Mouse (Mus musculus) ES-E14 (cell line): Measurements from ENCODE around the gene Gm17662. TPM values are rescaled to one million over a fixed set of nuclear protein-coding genes. Genes with fewer than 3 reads are reported as not detected.

Source experiments
- DNase-seq: peaks from one replicate; pipeline ENCODE4 v3.0.0-alpha.2; 2013; ENCODE audit warnings: low read depth, low spot score
- H3K27ac ChIP-seq: 2 replicates; pipeline ENCODE4 v1.5.1; 2012; ENCODE audit warnings: low read depth, mild to moderate bottlenecking, low read length, moderate library complexity, mixed read lengths; ENCODE audit not compliant: poor library complexity, insufficient read depth, severe bottlenecking
- H3K36me3 ChIP-seq: 2 replicates; pipeline ENCODE4 v1.6.1; 2012; ENCODE audit warnings: mild to moderate bottlenecking, low read length, moderate library complexity, mixed read lengths; ENCODE audit not compliant: control insufficient read depth, poor library complexity, insufficient read depth, severe bottlenecking
- H3K4me1 ChIP-seq, 2 experiments: fragments of 150-350 bp in 1 of 2; sonication (generic) in 1 of 2; 2 replicates each; pipeline ENCODE4 v1.6.1; 2012; ENCODE audit warnings: low read length in 2 of 2, mild to moderate bottlenecking in 1 of 2, mixed read lengths in 1 of 2; ENCODE audit not compliant: control insufficient read depth in 2 of 2, insufficient read depth in 2 of 2, poor library complexity in 1 of 2
- H3K4me3 ChIP-seq, 2 experiments: fragments of 150-350 bp in 1 of 2; sonication (generic) in 1 of 2; 2 replicates each; pipeline ENCODE4 v1.5.1; 2012; ENCODE audit warnings: low read length in 2 of 2, low read depth in 1 of 2, mild to moderate bottlenecking in 1 of 2, mixed read lengths in 1 of 2; ENCODE audit not compliant: insufficient read depth in 1 of 2, poor library complexity in 1 of 2, severe bottlenecking in 1 of 2
- H3K9ac ChIP-seq: 2 replicates; pipeline ENCODE4 v1.6.1; 2012; ENCODE audit warnings: low read depth, mild to moderate bottlenecking, low read length, mixed read lengths; ENCODE audit not compliant: poor library complexity, insufficient read depth, severe bottlenecking
- H3K9me3 ChIP-seq: fragments of 150-350 bp; sonication (generic); 2 replicates; pipeline ENCODE4 v1.6.1; 2012; ENCODE audit warnings: low read depth, mild to moderate bottlenecking, low read length; ENCODE audit not compliant: control insufficient read depth, insufficient read depth
- CHD2 ChIP-seq: IDR thresholded peaks from 2 replicates; pipeline ENCODE4 v1.6.1; 2014; ENCODE audit warnings: mild to moderate bottlenecking, low read depth, low read length, inconsistent platforms
- HCFC1 ChIP-seq: IDR thresholded peaks from 2 replicates; pipeline ENCODE4 v1.6.1; 2012; ENCODE audit warnings: low read length, inconsistent platforms, borderline replicate concordance; ENCODE audit not compliant: insufficient read depth
- MAFK ChIP-seq: IDR thresholded peaks from 2 replicates; pipeline ENCODE4 v1.6.1; 2014; ENCODE audit warnings: mild to moderate bottlenecking, low read depth, low read length, inconsistent platforms; ENCODE audit not compliant: insufficient read depth
- ZC3H11A ChIP-seq: IDR thresholded peaks from 2 replicates; pipeline ENCODE4 v1.6.1; 2012; ENCODE audit warnings: low read depth, mild to moderate bottlenecking, inconsistent platforms, low read length, borderline replicate concordance
- ZNF384 ChIP-seq: IDR thresholded peaks from 2 replicates; pipeline ENCODE4 v1.6.1; 2012; ENCODE audit warnings: low read depth, low read length, inconsistent platforms
- in situ Hi-C, 2 experiments: fragments of 600-800 bp; cut with MboI; formaldehyde crosslinking; loops; one replicate each; pipeline ENCODE4 v1.15.1; 2025; ENCODE audit warnings: low sequenced_read_pairs in 2 of 2, inconsistent platforms in 1 of 2; ENCODE audit not compliant: unreplicated experiment in 2 of 2
- total RNA-seq: library from RNA; depleted of rRNA; stranded (reverse); fragments of 300-350 nt; gene quantifications from 2 replicates; pipeline ENCODE4 v1.2.3, GENCODE M21; 2012

The Gm17662 gene
- total RNA-seq, 1 experiment = not detected

- no peaks in the 10 kb centered on the region for H3K36me3 ChIP-seq
- H3K9ac ChIP-seq = no peak overlapping the region
- H3K27ac ChIP-seq = no peak overlapping the region
- H3K4me3 ChIP-seq = no peak overlapping the region
- in situ Hi-C loops = loop anchor here in 1 of 2 experiments (25.0 kb wide), 1 partner anchor 226 kb away; no protein-coding TSS in a partner anchor
- no peaks in the 10 kb centered on the region for H3K4me1 ChIP-seq
- DNase-seq = no peak
- no peaks in the 10 kb centered on the region for H3K9me3 ChIP-seq
- TF ChIP-seq MAFK (no peak), HCFC1 (no peak), ZC3H11A (no peak), CHD2 (no peak)
These were observed 31.6 kb downstream of the Gm17662 start for GRCm38 (mm10) chr4:104888499-104889262.

- DNase-seq = no peak
- Histone ChIP-seq H3K4me1 (no peaks in the 10 kb centered on the region), H3K9me3 (no peaks in the 10 kb centered on the region), H3K27ac (no peak overlapping the region; the same call in 1 of the 2 replicates), H3K36me3 (no peaks in the 10 kb centered on the region), H3K9ac (no peak overlapping the region), H3K4me3 (no peak overlapping the region)
- TF ChIP-seq MAFK (no peak), ZC3H11A (no peak), HCFC1 (no peak), CHD2 (no peak), ZNF384 (no peak)
- in situ Hi-C loops = loop anchor here in 1 of 2 experiments (25.0 kb wide), 1 partner anchor 229 kb away; no protein-coding TSS in a partner anchor
These were observed 34.6 kb downstream of the Gm17662 start for GRCm38 (mm10) chr4:104891708-104892107.

DNA sequence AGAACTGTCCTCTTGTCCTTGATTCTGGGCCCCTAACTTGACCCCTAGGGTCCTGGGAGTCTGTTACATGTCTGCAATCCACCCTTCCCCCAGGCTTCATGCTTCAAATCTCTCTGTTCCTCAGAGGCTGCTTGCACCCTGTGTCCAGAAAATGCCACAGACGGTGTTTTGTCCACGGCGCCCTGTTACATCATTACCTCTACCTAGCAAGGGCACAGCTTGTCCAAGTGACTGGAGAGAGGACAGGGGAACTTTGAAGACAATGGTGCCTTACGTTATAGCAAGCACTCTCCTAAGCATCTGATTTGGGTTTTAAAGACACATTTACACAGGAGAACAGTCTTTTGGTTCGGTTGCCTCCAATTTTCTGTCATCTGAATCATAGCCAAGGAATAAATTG lies 36.5 kb downstream of the Gm17662 start:
- Histone ChIP-seq H3K36me3 (no peaks in the 10 kb centered on the region), H3K9me3 (no peaks in the 10 kb centered on the region), H3K27ac (no peak overlapping the region), H3K4me1 (no peaks in the 10 kb centered on the region), H3K4me3 (no peak overlapping the region), H3K9ac (no peak overlapping the region)
- TF ChIP-seq ZNF384 (no peak), ZC3H11A (no peak), CHD2 (no peak), HCFC1 (no peak), MAFK (no peak)
- no peak for DNase-seq
- in situ Hi-C loops = loop anchor here in 1 of 2 experiments (25.0 kb wide), 1 partner anchor 231 kb away; no protein-coding TSS in a partner anchor

DNA sequence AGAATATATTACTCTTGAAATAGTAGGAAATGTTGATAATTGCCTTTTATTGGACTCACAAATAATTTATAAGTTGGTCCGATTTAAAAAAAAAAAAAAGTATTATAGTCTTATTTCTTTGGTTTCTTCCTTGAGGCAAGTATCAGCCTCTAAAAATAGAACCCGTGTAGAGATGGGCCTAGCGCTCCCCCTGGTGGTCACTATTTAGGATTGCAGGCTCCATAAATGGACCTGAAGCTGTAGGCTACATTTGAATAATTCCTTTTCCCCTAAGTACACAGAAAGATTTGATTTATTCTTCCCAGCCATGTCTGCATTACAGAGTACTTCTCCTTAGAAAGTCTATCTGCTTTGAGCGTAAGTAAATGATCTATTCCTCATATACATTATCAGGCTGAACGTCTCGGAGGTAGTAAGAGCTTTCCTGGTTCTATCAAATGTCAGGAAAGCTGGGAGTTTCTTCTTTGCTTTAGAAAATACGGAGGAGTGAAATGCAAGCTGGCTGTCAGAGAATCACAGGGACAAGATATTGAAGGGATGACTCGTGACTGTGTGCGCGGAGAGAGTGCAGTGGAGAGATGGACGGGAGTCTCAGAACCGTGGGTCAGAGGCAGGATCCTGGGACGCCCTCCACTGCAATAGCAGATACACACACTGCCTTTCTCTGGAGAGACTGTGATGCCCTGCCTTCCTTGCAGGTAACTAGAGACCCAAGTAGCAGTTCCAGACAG lies 37.0 kb downstream of the Gm17662 start:
- in situ Hi-C loops = loop anchor here in 1 of 2 experiments (25.0 kb wide), 1 partner anchor 232 kb away; no protein-coding TSS in a partner anchor
- H3K4me3 ChIP-seq = no peak overlapping the region

More for the DNA sequence above, 37.0 kb downstream of the Gm17662 start:
- DNase-seq = peak; percentile 40
- Histone ChIP-seq H3K27ac (no peak overlapping the region), H3K9me3 (no peaks in the 10 kb centered on the region), H3K36me3 (no peaks in the 10 kb centered on the region), H3K9ac (no peak overlapping the region), H3K4me1 (no peaks in the 10 kb centered on the region)
- TF ChIP-seq CHD2 (no peak), ZC3H11A (peak; percentile 97)
